Mouse (Mus musculus) thymus, adult 18-20 months (tissue): ENCODE results near the gene Luc7l3.

Source experiments
- DNase-seq, 2 experiments: peaks; one replicate each; pipeline ENCODE4 v3.0.0; 2022; ENCODE audit warnings: mixed read lengths in 2 of 2

Luc7l3 gene

DNA sequence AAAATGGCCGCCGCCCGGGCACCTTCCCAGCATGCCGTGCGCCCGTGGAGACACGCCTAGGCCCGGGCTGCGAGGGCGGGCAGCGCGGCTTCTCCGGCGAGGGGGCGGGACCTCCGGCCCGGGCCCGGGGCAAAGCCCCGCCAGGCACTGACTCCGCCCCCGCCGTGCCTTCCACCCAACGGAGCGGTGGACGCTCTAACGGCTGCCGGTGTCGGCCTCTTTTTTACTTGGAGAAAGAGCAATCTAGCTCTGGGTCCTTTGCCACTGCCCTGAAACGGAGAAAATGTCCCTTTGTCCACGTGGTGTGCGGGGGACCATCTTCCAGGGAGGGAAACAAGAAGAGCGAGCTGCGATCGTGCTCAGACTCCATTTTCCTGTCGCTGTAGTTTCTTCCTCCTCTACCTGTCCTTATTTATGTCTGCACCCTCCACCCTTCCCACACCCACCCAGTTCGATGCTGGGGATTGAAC, at the start of gene Luc7l3:
Luc7l3 (minus strand) TSS at position 58 of the 470 bp plus-strand sequence.
- DNase-seq: peak; percentile 89 to 90

DNA sequence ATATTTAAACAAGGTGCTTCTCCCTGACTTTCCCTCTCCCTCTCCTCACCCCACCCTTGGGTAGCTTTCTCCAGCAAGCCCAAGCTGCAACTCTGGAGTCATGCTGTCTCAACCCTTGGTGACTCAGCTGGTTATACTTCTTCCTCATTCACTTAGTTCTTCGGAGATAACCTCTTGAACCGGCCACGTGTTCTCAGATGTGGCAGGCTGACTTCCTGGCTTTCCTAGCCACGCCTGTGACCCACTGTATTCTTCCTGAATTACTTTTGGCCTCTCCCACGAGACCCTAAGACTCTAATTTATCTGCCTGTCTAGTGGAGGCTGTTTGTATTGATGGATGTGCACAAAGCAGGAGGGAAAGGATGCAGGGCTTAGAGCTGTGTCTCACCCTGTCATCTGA, 49.0 kb upstream of the Luc7l3 start:
- DNase-seq: no peak

DNA sequence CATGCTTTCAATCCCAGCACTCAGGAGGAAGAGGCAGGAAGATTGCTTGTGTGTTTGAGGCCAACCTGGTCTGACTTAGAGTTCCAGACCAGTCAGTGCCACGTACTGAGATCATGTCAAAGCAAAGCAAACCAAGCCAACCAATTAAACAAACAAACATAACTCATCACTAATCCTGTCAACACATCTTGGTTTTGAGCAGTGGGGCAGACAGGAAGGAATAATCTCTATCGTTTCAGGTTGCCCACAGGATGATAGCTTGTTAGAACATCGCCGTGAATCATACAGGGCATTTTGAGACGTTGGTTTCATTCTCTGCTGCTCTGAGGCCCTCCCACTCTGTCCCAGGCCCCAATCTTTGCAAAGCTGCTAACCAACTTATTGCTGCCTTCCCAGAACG, 48.2 kb upstream of the Luc7l3 start:
- DNase-seq: no peak

DNA sequence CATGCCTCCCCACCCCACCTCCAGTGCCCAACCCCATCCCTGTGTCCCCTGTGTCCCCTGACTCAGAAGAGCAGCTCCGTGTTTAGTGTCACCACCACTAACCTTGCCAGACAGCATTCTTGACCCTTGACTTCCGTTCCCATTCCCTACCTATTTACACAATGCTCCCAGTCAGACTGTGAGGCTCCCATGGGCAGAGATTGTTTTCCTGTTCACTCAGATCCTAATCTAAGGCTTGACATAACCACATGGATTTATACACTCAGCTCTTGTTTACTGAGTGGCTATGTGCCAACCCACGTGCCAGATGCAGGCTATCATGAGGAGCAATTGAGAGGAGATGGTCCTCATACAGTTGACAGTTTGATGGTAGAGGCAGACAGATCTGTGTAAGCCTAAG, 43.6 kb upstream of the Luc7l3 start:
- DNase-seq: no peak

DNA sequence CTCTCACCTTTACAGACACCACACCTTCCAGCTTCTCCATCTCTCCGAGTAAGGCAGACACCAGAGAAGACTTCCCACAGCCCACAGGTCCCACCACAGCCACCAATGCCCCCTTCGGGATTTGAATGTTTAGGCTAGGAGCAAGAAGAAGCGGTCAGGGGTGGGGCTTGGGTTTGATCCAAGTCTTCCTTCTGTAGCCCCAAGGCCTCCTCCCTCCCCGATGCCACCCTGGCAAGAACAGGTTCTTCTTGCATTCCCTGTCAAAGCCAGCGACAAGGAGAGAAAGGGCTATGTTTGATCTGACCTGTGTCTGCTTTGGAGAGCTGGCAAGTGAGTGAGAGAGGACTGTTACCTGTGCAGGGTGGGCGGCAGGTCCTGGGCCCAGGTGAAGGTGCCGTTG, 41.9 kb upstream of the Luc7l3 start:
- DNase-seq: no peak

DNA sequence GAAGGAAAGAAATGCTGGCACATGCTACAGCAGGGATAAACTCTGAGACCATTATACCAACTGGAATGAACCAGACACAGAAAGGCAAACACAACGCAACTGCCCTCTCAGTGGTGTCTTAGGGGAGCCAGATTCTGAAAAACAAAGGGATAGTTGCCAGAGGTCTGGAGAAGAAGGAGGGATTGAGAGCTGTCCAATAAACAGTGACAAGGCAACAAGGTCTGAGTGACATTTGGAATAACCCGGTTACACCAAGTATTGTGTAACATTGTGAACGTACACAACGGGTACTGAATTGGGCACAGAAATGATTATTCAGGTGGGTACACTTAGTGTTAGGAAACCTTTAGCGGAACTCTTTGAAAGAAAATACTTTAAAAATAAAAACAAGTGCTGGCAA, 40.3 kb upstream of the Luc7l3 start:
- DNase-seq: no peak

DNA sequence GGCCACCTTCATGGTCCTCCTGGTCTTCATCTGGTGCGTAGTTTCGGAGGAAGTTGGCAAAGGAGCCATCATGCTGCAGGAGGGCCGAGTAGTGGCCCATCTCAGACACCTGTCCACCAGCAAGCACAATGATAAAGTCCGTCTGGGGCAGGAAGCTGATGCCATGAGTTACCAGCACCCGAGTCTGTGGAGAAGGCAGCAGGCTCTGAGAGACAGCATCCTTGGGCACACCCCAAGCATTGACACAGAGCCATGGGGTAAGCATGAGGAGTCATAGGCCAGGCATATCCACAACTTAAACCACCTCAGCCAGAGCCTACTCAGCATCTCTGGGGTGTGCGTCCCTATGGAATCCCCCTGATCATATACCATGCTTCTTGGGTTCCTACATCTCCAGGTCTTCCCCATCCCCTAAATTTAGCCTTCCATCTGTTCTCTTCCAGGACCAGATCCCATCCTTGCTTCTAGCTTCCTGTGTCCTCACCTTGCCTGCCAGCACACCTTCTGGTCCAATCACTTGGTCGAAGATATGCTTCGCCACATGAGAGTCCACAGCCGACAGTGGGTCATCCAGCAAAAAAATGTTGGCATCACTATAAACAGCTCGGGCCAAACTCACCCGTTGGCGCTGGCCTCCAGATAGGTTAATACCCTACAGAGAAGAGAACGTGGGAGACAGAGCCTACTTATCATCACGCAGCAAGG, 39.5 kb upstream of the Luc7l3 start:
- no peak for DNase-seq

DNA sequence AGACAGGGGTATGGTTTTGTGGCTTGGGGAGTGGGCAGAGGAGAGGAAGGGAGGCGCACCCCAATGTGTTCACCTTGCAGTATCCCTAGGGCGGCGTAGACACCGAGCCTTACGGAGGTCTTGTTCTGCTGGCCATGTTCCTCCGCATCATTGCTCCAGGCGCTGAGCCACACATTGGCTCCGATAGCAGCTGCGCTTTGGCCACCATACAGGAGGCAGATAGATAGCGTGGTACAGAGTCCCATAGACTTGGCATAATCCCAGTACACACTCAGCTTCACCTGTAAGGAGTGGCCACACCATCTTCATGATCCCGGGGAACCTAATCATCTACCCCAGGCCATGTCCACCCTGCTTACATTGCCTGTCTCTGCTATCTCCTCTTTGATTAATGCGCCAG, 37.4 kb upstream of the Luc7l3 start:
- no peak for DNase-seq

DNA sequence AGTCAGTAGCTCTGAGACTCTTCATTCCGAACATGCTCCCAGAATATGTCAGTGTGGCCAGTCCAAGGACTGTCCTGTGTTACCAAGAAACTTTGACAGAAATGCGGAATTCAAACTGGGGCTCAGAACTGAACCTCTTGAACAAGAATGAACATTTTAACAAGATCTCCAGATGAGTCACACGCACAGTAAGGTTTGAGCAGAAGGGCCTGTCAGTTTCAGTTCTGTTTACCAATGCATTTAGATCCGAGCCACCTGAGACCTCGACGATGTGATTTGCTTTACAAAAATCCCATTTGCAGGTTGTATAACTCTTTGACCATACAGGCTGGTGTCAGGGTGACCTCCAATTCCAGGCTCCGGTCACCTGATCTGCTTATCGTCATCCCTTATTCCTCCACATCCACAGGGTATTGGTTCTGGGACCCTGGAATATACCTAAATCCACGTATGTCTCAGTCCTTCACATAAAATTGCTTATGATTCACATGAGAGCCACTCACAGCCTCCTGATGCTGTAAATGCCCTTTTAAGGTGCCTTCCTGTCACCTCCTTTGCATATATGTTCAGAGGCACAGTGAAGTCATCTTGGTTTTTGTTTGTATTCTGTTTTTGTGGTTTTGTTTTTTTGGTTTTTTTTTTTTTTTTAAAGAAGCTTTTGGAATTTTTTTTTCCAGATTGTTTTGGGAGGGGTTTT, 33.9 kb upstream of the Luc7l3 start:
- DNase-seq: no peak

DNA sequence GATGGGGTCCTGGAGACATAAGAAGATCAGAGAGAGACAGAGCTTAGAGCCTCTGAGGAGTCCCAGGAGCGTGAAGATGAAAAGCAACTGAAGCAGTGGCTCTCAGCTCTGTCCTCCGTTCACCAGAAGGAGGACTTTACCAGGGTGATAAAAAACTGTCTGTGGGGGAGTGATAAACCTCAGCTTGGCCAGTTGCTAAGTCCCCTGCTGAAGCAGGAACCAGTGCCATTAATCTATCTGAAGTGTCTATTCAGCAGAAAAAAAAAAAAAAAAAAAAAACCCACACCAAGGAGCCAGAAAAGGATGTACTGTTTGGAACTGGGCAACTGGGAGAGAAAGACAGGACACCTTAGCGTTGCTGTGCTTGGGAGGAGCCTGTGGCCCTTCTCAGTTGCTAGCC, 29.3 kb upstream of the Luc7l3 start:
- DNase-seq: no peak

DNA sequence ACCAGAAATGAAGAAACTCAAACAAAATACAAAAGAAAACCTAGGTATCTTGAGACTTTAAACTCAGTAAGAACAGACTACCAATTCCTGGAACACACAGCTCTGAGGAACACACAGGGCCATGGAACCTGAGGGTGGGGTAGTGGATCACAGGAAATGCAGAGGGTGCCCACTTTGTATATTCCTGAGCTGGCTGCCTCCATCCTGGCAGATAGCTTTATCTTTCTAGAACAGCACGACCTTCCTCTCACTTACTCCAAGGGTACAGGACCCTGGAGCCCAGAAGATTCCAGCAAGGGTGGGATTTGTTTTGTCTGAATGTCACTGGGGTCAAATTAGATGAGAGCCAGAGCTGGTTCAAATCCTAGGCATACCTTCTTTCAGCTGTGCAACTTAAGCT, 28.5 kb upstream of the Luc7l3 start:
- DNase-seq: no peak

DNA sequence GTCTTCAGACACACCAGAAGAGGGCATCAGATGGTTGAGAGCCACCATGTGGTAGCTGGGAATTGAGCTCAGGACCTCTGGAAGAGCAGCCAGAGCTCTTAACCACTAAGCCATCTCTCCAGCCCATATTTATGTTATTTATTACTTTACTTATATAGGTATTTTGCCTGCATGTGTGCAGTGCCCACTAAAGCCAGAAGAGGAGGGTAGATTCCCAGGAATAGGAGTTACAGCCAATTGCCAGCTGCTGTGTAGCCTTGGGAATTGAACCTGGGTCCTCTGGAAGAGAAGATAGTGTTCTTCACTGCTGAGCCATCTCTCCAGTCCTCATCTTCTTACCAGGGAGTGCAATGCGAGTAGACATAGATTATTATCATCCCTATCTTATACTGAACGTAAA, 28.1 kb upstream of the Luc7l3 start:
- no peak for DNase-seq

DNA sequence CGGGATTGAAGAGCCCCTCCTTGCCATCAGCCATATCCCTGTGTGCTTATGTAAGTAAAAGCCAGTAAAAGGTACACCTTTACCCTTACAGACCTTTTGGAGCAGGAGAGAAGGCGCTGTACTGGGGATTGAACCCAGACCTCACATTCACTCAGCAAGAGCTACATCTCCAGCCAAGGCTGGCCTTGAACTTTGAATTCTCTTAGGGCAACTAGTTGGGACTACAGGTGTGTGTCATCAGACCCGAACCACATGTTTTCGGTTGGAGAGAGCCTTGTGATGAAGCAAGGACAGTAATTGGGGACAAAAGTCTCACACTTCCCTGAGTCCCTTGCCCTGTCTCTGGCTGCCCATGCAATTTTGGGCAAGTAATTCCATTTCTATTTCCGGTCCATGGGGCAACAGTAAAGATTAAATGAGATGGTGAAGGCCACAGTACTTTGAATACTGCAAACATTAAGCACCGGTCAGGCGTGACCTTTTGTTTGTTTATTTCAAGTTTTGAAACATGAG, 25.3 kb upstream of the Luc7l3 start:
- DNase-seq: no peak

DNA sequence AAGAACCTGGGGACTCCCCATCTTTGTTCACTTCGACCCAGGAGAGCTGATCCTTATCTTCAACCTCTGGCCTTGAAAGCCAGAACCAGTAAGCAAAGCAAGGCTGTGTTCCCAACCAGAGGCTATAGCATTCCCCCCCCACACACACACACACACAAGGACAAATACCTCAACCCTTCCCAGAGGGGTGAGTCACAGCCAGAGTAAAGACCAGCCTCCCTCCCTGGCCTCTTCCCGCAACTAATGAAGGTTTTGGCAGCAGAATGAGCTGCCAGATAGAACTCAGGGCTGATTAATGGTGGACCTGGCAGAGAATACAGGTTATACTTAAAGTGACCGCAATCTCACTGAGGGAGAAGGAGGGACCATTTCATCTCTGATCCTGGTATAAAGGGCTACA, 24.8 kb upstream of the Luc7l3 start:
- no peak for DNase-seq

DNA sequence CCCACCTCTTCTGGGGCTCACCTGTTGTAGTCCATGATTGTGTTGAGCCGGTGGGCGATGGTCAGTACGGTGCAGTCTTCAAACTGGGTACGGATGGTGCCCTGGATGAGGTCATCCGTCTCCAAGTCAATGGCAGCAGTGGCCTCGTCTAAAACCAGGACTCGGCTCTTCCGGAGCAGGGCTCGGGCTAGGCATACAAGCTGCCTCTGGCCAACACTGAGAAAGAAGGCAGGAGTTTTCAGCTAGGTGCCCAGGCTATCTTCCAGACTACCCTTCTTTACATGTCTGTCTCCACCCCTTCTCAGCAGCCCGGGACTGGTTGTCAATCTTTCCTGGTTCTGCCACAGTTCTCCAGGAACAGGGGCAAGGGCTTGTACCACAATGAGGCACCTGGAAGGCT, 24.1 kb upstream of the Luc7l3 start:
- no peak for DNase-seq

DNA sequence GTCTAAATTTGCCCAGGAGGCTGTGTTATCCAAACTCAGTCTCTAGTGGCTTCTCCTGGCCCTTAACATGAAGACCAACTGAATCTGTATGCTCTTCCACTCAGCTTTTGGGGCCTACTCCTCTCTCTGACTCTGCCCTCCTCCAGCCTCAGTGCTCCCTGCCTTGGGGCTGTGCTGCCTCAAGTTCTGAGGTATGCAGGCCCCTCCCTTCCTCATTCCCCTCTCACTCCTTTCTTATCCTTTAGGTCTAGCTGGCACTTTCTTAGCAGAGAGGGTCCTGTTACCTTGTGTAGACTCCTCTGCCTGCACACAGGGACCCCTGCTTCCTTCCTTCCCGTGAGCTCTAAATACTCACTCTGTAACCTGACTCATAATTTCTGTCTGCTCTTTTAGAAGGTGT, 22.7 kb upstream of the Luc7l3 start:
- no peak for DNase-seq

DNA sequence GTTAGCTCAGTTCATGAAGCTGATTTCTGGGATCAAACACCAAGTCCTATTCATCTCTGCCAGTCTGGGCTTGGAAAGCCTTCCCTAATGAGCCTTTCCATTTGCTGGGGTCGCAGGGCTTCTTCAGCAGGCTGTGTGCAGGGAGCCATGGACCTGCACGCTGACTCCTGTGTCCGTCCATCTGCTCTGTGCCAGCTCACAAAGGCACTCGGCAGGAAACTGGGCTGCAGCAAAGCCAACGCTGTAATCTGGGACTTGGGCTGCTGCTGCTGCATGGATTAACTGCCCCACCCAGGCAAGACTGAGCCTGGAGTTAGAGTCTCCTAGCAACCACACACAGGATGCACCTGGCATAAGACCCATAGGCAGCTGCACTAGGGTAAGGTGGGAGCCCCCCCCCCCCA, 22.2 kb upstream of the Luc7l3 start:
- DNase-seq: no peak

DNA sequence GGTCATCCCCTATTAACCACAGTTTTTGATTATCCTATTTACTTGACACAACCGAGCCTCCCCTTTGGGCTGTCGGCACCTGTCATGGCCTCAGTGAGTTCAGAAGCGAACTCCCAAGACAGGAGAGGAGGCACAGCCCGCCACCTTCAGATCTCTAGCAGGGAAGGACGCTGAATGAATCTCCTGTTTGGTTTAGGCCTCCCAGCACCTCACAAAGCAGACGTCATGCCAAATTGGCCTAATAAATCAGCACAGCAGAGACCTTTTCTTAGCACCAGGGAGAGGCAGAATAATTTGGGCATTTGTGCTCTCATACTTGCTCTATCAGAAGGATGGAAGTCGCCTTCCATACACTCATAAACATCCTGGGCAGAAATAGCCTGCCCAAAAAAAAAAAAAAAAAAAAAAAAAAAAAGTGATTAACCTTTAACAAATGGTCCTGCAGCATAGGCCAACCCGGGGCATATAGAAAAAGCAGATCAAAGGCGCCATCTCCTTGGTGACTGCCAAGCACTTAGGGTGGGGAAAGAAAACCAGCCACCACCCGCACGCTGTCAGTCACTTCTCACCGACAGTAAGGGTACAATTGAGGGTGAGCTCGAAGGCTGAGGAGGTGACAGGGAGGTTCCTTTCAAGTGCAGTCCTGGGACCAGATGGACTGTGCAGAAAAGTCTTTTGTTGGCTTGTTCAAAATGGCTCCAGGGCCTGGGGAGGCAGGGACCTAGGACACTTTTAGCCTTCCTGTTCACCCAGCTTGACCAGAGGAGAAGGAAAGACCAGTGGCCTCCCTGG, 20.5 kb upstream of the Luc7l3 start:
- DNase-seq: no peak

DNA sequence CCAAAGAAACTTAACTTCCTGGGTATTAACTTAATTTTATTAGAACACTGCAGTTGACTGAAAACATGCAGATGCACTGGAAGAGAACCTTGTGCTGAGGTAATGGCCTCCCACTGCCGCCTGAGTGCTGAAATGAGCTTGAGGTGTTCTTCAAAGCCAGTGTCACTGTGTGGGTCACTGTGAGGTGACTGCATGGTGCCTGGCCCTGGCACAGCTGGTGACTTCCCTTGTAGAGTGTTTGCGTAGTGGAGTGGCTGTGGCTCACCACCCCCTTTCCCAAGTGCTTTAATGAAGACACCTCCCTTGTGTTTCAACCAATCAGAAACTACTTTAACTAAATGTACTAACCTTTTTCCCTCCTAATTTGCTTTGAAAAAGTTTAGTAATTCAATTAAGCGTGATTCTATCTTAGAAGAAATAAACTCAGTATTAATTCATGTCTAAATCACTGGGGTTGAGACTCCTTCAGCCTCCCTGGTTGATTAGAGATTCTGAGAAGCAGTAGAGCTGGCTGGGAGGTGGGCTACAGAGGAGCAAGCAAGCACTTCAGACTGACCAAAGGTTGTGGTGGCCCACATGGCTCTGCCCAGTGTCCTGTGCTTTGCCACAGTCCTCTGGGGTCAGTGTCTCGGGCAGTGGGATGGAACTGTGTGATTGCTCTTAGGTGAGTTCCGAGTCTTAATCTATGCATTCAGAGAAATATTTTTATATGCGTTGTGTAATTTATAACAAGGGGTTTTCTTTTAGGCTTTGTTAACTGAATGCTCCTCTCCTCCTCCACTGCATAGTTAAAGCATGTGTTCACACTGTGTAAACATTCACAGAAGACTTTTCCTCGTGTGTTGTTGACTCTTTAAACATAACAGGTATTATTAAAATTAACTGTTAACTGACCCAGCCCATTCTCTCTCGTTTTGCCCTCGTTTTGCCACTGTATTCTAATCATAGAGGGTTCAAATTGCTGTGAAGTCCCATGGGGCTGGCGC, 19.5 kb upstream of the Luc7l3 start:
- DNase-seq: no peak

DNA sequence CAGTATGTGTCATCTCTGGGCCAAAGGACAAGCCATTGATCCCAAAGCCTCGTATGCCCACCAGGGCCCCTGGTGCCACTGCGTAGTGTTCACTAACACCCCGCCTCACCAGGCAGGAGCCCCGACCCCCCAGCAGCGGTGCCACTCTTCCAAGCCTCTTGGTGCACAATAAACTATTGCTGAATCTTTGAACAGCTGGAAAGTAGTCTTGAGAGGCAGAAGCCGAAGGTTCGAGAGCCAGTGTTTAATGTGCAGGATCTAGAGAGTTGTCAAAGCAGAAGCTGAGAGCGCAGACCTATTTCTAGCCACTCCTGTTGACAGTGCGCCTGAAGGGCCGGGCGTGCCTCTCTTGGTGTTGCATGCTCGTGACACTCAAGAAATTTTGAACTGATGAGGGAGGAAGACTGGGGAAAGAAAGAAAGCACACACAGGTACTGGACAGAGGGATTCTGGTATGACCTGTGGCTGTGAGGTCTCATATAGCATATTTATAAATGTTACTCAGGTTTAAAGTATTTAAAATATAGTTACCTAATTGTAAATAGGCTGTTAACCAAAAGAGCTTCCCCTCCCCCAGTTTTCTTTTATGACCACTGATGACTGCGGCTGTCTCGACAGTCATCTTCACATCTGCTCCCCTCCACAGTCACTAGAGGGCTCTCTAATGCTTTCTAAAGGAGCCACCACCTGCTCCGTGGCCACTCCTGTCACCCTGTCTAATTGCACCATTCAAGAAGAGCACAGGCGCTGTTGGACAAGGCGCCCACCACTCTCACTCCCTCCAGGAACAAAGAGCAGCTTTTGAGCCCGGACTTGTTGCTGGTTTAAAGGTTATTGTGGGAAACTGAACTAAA, 18.2 kb upstream of the Luc7l3 start:
- no peak for DNase-seq

DNA sequence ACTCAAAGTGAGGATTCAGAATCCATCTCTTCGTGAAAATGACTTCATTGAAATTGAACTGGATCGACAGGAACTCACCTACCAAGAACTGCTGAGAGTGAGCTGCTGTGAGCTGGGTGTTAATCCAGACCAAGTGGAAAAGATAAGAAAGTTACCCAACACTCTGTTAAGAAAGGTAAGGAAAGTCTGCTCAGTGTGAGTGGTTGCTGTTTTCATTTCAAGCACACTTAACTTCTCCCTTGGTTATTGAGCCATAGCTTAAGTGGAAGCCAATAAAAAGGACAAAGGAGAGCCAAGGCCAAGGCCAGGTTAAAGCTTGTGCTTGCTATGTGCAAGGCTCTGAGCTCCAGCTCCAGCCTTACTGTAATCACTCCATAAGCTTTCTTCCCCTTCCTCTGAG, 16.6 kb upstream of the Luc7l3 start:
- no peak for DNase-seq
